Mouse (Mus musculus): ENCODE measurements around the gene Rasgef1b. TPM values are rescaled to one million over a fixed set of nuclear protein-coding genes. Genes with fewer than 3 reads are reported as not detected.

Gene Rasgef1b
- polyA plus RNA-seq, 1 experiment from 2014 or later, result 65.7 TPM

- no peak overlapping the region for H3K4me2 ChIP-seq
- WGBS, result 82% methylated on average over 11 of the region's 11 CpGs
- H3K4me3 ChIP-seq, result no peak overlapping the region
- H3K9me3 ChIP-seq, result no peaks in the 10 kb centered on the region
- H3K4me1 ChIP-seq, result peaks cover 5% of the 10 kb centered on the region
- no peaks in the 10 kb centered on the region for H3K36me3 ChIP-seq (replicated peaks)
- no peak for ATAC-seq (replicated peaks)
- no peaks in the 10 kb centered on the region for H3K27me3 ChIP-seq (replicated peaks)
- no peak overlapping the region for H3K9ac ChIP-seq
- no peak overlapping the region for H3K27ac ChIP-seq
Observed at GRCm38 (mm10) chr5:99632649-99633310, 96.1 kb downstream of the Rasgef1b start.

GRCm38 (mm10) chr5:99630087-99630486 is 98.8 kb downstream of the Rasgef1b start:
- Histone ChIP-seq H3K4me2 (no peak overlapping the region), H3K9ac (no peak overlapping the region), H3K27ac (no peak overlapping the region), H3K9me3 (no peaks in the 10 kb centered on the region), H3K27me3 (replicated peaks) (no peaks in the 10 kb centered on the region), H3K4me3 (no peak overlapping the region), H3K36me3 (replicated peaks) (no peaks in the 10 kb centered on the region), H3K4me1 (peaks cover 9% of the 10 kb centered on the region; the same call in 1 of the 2 replicates)
- 82% methylated on average over 7 of the region's 7 CpGs for WGBS
- ATAC-seq (replicated peaks), result no peak

- Histone ChIP-seq H3K4me2 (no peak overlapping the region), H3K9ac (no peak overlapping the region)
- 46% methylated on average over 3 of the region's 3 CpGs for WGBS
Observed at GRCm38 (mm10) chr5:99625603-99626002, 103.3 kb downstream of the Rasgef1b start.

GRCm38 (mm10) chr5:99620771-99621170 is 108.1 kb downstream of the Rasgef1b start:
- Histone ChIP-seq H3K4me2 (no peak overlapping the region), H3K4me1 (0 out of 2 replicates have a peak, but pooled peaks cover 1% of the 10 kb centered on the region), H3K9ac (no peak overlapping the region), H3K27me3 (replicated peaks) (no peaks in the 10 kb centered on the region), H3K27ac (no peak overlapping the region), H3K9me3 (no peaks in the 10 kb centered on the region), H3K36me3 (replicated peaks) (no peaks in the 10 kb centered on the region), H3K4me3 (no peak overlapping the region)
- 91% methylated on average over 5 of the region's 5 CpGs for WGBS
- ATAC-seq (replicated peaks), result no peak

More at GRCm38 (mm10) chr5:99625603-99626002, 103.3 kb downstream of the Rasgef1b start:
- Histone ChIP-seq H3K4me1 (peaks cover 9% of the 10 kb centered on the region; the same call in 1 of the 2 replicates), H3K9me3 (no peaks in the 10 kb centered on the region), H3K27me3 (replicated peaks) (no peaks in the 10 kb centered on the region), H3K4me3 (no peak overlapping the region), H3K36me3 (replicated peaks) (no peaks in the 10 kb centered on the region), H3K27ac (no peak overlapping the region)
- no peak for ATAC-seq (replicated peaks)

GRCm38 (mm10) chr5:99617271-99617800 is 111.5 kb downstream of the Rasgef1b start:
- no peak for ATAC-seq (replicated peaks)
- WGBS, result 31% methylated on average over 5 of the region's 5 CpGs

GRCm38 (mm10) chr5:99613321-99614118 is 115.3 kb downstream of the Rasgef1b start:
- ATAC-seq (replicated peaks), result peak; percentile 83
- Histone ChIP-seq H3K36me3 (replicated peaks) (no peaks in the 10 kb centered on the region), H3K4me2 (peak overlapping the region; percentile 51), H3K9ac (peak overlapping the region; percentile 27; the same call in 1 of the 2 replicates), H3K4me1 (peaks cover 13% of the 10 kb centered on the region), H3K27me3 (replicated peaks) (peaks cover 10% of the 10 kb centered on the region; the same call in 1 of the 2 replicates), H3K9me3 (no peaks in the 10 kb centered on the region), H3K27ac (peak overlapping the region; percentile 71), H3K4me3 (peak overlapping the region; percentile 24)
- WGBS, result under 1% methylated on average over 24 of the region's 24 CpGs

More at GRCm38 (mm10) chr5:99617271-99617800, 111.5 kb downstream of the Rasgef1b start:
- Histone ChIP-seq H3K9me3 (no peaks in the 10 kb centered on the region), H3K9ac (no peak overlapping the region), H3K27ac (no peak overlapping the region), H3K4me1 (peaks cover 13% of the 10 kb centered on the region), H3K4me2 (no peak overlapping the region), H3K36me3 (replicated peaks) (no peaks in the 10 kb centered on the region), H3K4me3 (no peak overlapping the region), H3K27me3 (replicated peaks) (no peaks in the 10 kb centered on the region)

- no peak overlapping the region for H3K4me2 ChIP-seq
- H3K9me3 ChIP-seq, result no peaks in the 10 kb centered on the region
- H3K4me1 ChIP-seq, result peaks cover 8% of the 10 kb centered on the region
- no peak overlapping the region for H3K4me3 ChIP-seq
- no peaks in the 10 kb centered on the region for H3K36me3 ChIP-seq (replicated peaks)
- 76% methylated on average over 5 of the region's 5 CpGs for WGBS
- ATAC-seq (replicated peaks), result no peak
- peaks cover 10% of the 10 kb centered on the region; the same call in 1 of the 2 replicates for H3K27me3 ChIP-seq (replicated peaks)
- H3K9ac ChIP-seq, result no peak overlapping the region
- H3K27ac ChIP-seq, result no peak overlapping the region
Observed at GRCm38 (mm10) chr5:99607602-99608001, 121.3 kb downstream of the Rasgef1b start.

GRCm38 (mm10) chr5:99606164-99606858 is 122.6 kb downstream of the Rasgef1b start:
- Histone ChIP-seq H3K9ac (no peak overlapping the region), H3K27me3 (replicated peaks) (peaks cover 9% of the 10 kb centered on the region; the same call in 1 of the 2 replicates), H3K9me3 (no peaks in the 10 kb centered on the region), H3K4me1 (peaks cover 8% of the 10 kb centered on the region), H3K27ac (no peak overlapping the region), H3K4me2 (no peak overlapping the region), H3K36me3 (replicated peaks) (no peaks in the 10 kb centered on the region), H3K4me3 (no peak overlapping the region)
- no peak for ATAC-seq (replicated peaks)
- 68% methylated on average over 15 of the region's 15 CpGs for WGBS

- H3K4me2 ChIP-seq, result no peak overlapping the region
- no peak overlapping the region for H3K27ac ChIP-seq
- peaks cover 27% of the 10 kb centered on the region for H3K4me1 ChIP-seq
- no peak overlapping the region for H3K4me3 ChIP-seq
- WGBS, result 72% methylated on average over 10 of the region's 10 CpGs
- no peaks in the 10 kb centered on the region for H3K9me3 ChIP-seq
- ATAC-seq (replicated peaks), result no peak
- H3K9ac ChIP-seq, result no peak overlapping the region
- no peaks in the 10 kb centered on the region for H3K36me3 ChIP-seq (replicated peaks)
- H3K27me3 ChIP-seq (replicated peaks), result no peaks in the 10 kb centered on the region
Observed at GRCm38 (mm10) chr5:99602244-99603023, 126.4 kb downstream of the Rasgef1b start.

- Histone ChIP-seq H3K4me3 (no peak overlapping the region), H3K27me3 (replicated peaks) (no peaks in the 10 kb centered on the region), H3K9me3 (no peaks in the 10 kb centered on the region), H3K27ac (peak overlapping the region; percentile 44), H3K9ac (no peak overlapping the region), H3K4me1 (peaks cover 24% of the 10 kb centered on the region), H3K4me2 (no peak overlapping the region), H3K36me3 (replicated peaks) (no peaks in the 10 kb centered on the region)
- ATAC-seq (replicated peaks), result no peak
- 43% methylated on average over 11 of the region's 11 CpGs for WGBS
Observed at GRCm38 (mm10) chr5:99599376-99599775, 129.5 kb downstream of the Rasgef1b start.

- H3K9ac ChIP-seq, result no peak overlapping the region
- H3K9me3 ChIP-seq, result no peaks in the 10 kb centered on the region
- H3K36me3 ChIP-seq (replicated peaks), result no peaks in the 10 kb centered on the region
- no peak overlapping the region for H3K4me2 ChIP-seq
- H3K4me3 ChIP-seq, result no peak overlapping the region
- H3K4me1 ChIP-seq, result peaks cover 24% of the 10 kb centered on the region
- H3K27ac ChIP-seq, result peak overlapping the region; percentile 44
- H3K27me3 ChIP-seq (replicated peaks), result no peaks in the 10 kb centered on the region
- 62% methylated on average over 10 of the region's 10 CpGs for WGBS
- peak; percentile 69; the same call in 1 of the 2 replicates for ATAC-seq (replicated peaks)
Observed at GRCm38 (mm10) chr5:99598470-99599110, 130.3 kb downstream of the Rasgef1b start.
